ENCODE assay signal across 8 mouse cellular contexts in genomic region chr9:114380881-114381733, GRCm38 (mm10). TPM values are rescaled to one million over a fixed set of nuclear protein-coding genes. Genes with fewer than 3 reads are reported as not detected.
DNase-seq lines count a peak whose midpoint lies in the region; ATAC-seq and TF ChIP-seq lines count a peak whose summit lies in the region.

No protein-coding gene starts in this region.

- H3K4me3 ChIP-seq in cerebellum, adult 2 months (replicated peaks; ENCODE audit: insufficient read depth, low read depth, low read length) = no peak overlapping the region
- no peak overlapping the region for H3K4me3 ChIP-seq in heart, embryonic 12.5 days
- no peak overlapping the region for H3K4me3 ChIP-seq in limb, embryonic 14.5 days (replicated peaks; ENCODE audit: low read length)

- H3K4me1 ChIP-seq in cerebellum, adult 2 months (ENCODE audit: control insufficient read depth, insufficient read depth, low read length) = no peaks in the 10 kb centered on the region
- peaks cover 15% of the 10 kb centered on the region for H3K4me1 ChIP-seq in heart, embryonic 12.5 days (replicated peaks)
- no peaks in the 10 kb centered on the region for H3K4me1 ChIP-seq in limb, embryonic 14.5 days (ENCODE audit: control insufficient read depth, insufficient read depth, low read length)

- no peak overlapping the region for H3K4me2 ChIP-seq in heart, embryonic 12.5 days
- H3K4me2 ChIP-seq in limb, embryonic 14.5 days (replicated peaks; ENCODE audit: low read depth, low read length, severe bottlenecking) = no peak overlapping the region

- WGBS in cerebellum, adult 2 months = 70% methylated on average over 17 of the region's 17 CpGs
- 65% methylated on average over 17 of the region's 17 CpGs for WGBS in heart, embryonic 12.5 days
- 69% methylated on average over 17 of the region's 17 CpGs for WGBS in limb, embryonic 14.5 days

- no peak overlapping the region for H3K27ac ChIP-seq in cerebellum, adult 2 months (ENCODE audit: insufficient read depth, low read length)
- no peak overlapping the region for H3K27ac ChIP-seq in heart, embryonic 12.5 days (ENCODE audit: poor library complexity, severe bottlenecking)
- no peak overlapping the region for H3K27ac ChIP-seq in limb, embryonic 14.5 days (replicated peaks; ENCODE audit: low read depth, low read length)

- peak; percentile 42; the same call in 1 of the 2 replicates for TF ChIP-seq CTCF in cerebellum, adult 2 months (IDR thresholded peaks at IDR 0.05; ENCODE audit: borderline replicate concordance, insufficient read depth, low read depth, low read length)

- no peaks in the 10 kb centered on the region for H3K9me3 ChIP-seq in heart, embryonic 12.5 days (replicated peaks)
- H3K9me3 ChIP-seq in limb, embryonic 14.5 days (ENCODE audit: control insufficient read depth, low read length) = no peaks in the 10 kb centered on the region

- peak; percentile 21 to 26 for DNase-seq in cerebellum, adult 2 months
- DNase-seq in cerebellum, adult 9-10 months = no peak
- DNase-seq in B cell, adult 2 months = peak; percentile 47 to 48
- peak; percentile 18 for DNase-seq in brain, embryonic 18.5 days (ENCODE audit: low read depth, low spot score)
- peak; percentile 86 for DNase-seq in limb, embryonic 14.5 days (ENCODE audit: low spot score)
- DNase-seq in natural killer cell, adult 2 months (ENCODE audit: low spot score in 2 of 2) = peak; percentile 6 to 33
- no peak for DNase-seq in spleen, adult 18-20 months

- no peak overlapping the region for H3K9ac ChIP-seq in heart, embryonic 12.5 days
- no peak overlapping the region for H3K9ac ChIP-seq in limb, embryonic 14.5 days (ENCODE audit: low read depth, low read length, severe bottlenecking)

- peaks cover 82% of the 10 kb centered on the region for H3K36me3 ChIP-seq in heart, embryonic 12.5 days
- H3K36me3 ChIP-seq in limb, embryonic 14.5 days (ENCODE audit: control insufficient read depth, insufficient read depth, low read length) = peaks cover 77% of the 10 kb centered on the region

- H3K27me3 ChIP-seq in cerebellum, adult 2 months (ENCODE audit: control insufficient read depth, insufficient read depth, low read length) = no peaks in the 10 kb centered on the region
- H3K27me3 ChIP-seq in heart, embryonic 12.5 days (replicated peaks) = no peaks in the 10 kb centered on the region
- no peaks in the 10 kb centered on the region for H3K27me3 ChIP-seq in limb, embryonic 14.5 days (ENCODE audit: control insufficient read depth, insufficient read depth, low read length)

- ATAC-seq in heart, embryonic 12.5 days (ENCODE audit: insufficient number of reproducible peaks, low FRiP score) = peak; percentile 43
- 0 out of 2 replicates have a peak, but pooled peaks have one; percentile 44 for ATAC-seq in limb, embryonic 14.5 days (ENCODE audit: low FRiP score, low read depth)

- TF ChIP-seq POLR2A in cerebellum, adult 2 months (IDR thresholded peaks at IDR 0.05; ENCODE audit: borderline replicate concordance, insufficient read depth, low read length) = no peak
- TF ChIP-seq POLR2A in limb, embryonic 14.5 days (IDR thresholded peaks at IDR 0.05; ENCODE audit: borderline replicate concordance, extremely low read depth, insufficient read depth, insufficient read length) = no peak

RNA-seq across cellular contexts. Expression of gene Crtap, which starts 9.4 kb away (rescaled TPM):
- 12.9 and 13.1 TPM in 2 replicates for polyA plus RNA-seq in cerebellum, adult 2 months (2012; rRNA removed)
- polyA plus RNA-seq in heart, embryonic 12.5 days (2016; fragmentation: Nextera tagmentation; extraction: Ambion mirVana) = 144 and 150 TPM in 2 replicates
- polyA plus RNA-seq in limb, embryonic 14.5 days (2012; rRNA removed) = 242 and 272 TPM in 2 replicates
- polyA plus RNA-seq in limb, embryonic 14.5 days (2014; fragmentation: Nextera tagmentation; extraction: Ambion mirVana) = 221 and 228 TPM in 2 replicates

RNA-seq across cellular contexts. Expression of gene Glb1, which starts 19.8 kb away (rescaled TPM):
- 22.2 and 23.0 TPM in 2 replicates for polyA plus RNA-seq in cerebellum, adult 2 months (2012; rRNA removed)
- 46.2 and 47.3 TPM in 2 replicates for polyA plus RNA-seq in heart, embryonic 12.5 days (2016; fragmentation: Nextera tagmentation; extraction: Ambion mirVana)
- polyA plus RNA-seq in limb, embryonic 14.5 days (2012; rRNA removed) = 36.6 and 44.0 TPM in 2 replicates
- 40.7 and 41.9 TPM in 2 replicates for polyA plus RNA-seq in limb, embryonic 14.5 days (2014; fragmentation: Nextera tagmentation; extraction: Ambion mirVana)

RNA-seq across cellular contexts. Expression of gene Tmppe, which starts 19.8 kb away (rescaled TPM):
- 4.1 and 4.5 TPM in 2 replicates for polyA plus RNA-seq in cerebellum, adult 2 months (2012; rRNA removed)
- 11.4 and 11.9 TPM in 2 replicates for polyA plus RNA-seq in heart, embryonic 12.5 days (2016; fragmentation: Nextera tagmentation; extraction: Ambion mirVana)
- 4.4 and 5.4 TPM in 2 replicates for polyA plus RNA-seq in limb, embryonic 14.5 days (2012; rRNA removed)
- 3.5 and 3.7 TPM in 2 replicates for polyA plus RNA-seq in limb, embryonic 14.5 days (2014; fragmentation: Nextera tagmentation; extraction: Ambion mirVana)

RNA-seq across cellular contexts. Expression of gene Bcl2a1c, which starts 51.2 kb away (rescaled TPM):
- not detected in 2 replicates for polyA plus RNA-seq in cerebellum, adult 2 months (2012; rRNA removed)
- polyA plus RNA-seq in heart, embryonic 12.5 days (2016; fragmentation: Nextera tagmentation; extraction: Ambion mirVana) = not detected in 2 replicates
- not detected in 2 replicates for polyA plus RNA-seq in limb, embryonic 14.5 days (2012; rRNA removed)
- polyA plus RNA-seq in limb, embryonic 14.5 days (2014; fragmentation: Nextera tagmentation; extraction: Ambion mirVana) = not detected in 2 replicates

Comparison
In these comparisons a context has a peak if more than half of its experiments do, and no peak if none do; other contexts are left out.
1. DNase-seq: peak in cerebellum, adult 2 months (2 of 2), B cell, adult 2 months (2 of 2), brain, embryonic 18.5 days (single experiment), limb, embryonic 14.5 days (single experiment) and natural killer cell, adult 2 months (2 of 2); none in cerebellum, adult 9-10 months (single experiment) and spleen, adult 18-20 months (0 of 2).
2. RNA of gene Crtap, which starts 9.4 kb away (polyA plus RNA-seq): 221 to 272 TPM in limb, embryonic 14.5 days and 144 to 150 TPM in heart, embryonic 12.5 days; 12.9 to 13.1 TPM in cerebellum, adult 2 months; every median in the first group is over 10 times any median in the second.